Mouse (Mus musculus): ENCODE data around the gene Nr2f2. TPM values are rescaled to one million over a fixed set of nuclear protein-coding genes. Genes with fewer than 3 reads are reported as not detected.

The Nr2f2 gene
- polyA plus RNA-seq, 1 experiment from 2014 or later: 165 TPM

DNA sequence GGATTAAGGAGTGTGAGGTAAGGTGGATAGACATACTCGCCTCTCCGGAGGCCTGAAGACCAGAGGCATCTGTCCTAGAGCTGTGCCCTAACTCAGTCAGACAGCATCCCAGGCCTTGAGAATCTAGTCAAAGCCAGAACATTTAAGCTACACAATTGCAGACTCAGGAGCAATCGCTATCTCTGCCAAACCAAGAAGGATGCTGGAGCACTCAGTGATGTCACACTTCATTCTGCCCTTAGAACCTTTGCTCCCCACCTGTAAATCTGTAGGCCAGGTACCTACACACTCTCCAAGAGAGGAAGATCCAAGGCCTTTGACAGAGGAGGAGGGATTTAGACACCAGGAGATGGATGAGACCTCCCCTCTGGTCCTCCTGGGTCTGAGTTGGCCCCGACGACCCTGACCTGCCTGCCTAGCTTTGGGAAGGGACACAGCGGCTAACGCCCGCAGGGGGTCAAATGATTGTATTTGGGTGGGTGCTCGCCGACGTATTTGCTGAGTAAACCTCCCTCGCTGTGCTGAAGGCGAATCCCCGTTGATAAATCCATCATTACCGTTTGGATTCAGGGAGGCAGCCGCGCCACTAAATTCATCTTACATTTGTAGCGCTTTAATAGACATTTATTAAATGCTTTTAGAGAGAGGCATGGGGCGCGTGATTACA lies 19.5 kb downstream of the Nr2f2 start:
- ATAC-seq (ENCODE audit: low FRiP score, low TSS enrichment): no peak
- H3K4me1 ChIP-seq (ENCODE audit: insufficient read depth, low read length): peaks cover 74% of the 10 kb centered on the region
- 17% methylated on average over 20 of the region's 20 CpGs for WGBS

DNA sequence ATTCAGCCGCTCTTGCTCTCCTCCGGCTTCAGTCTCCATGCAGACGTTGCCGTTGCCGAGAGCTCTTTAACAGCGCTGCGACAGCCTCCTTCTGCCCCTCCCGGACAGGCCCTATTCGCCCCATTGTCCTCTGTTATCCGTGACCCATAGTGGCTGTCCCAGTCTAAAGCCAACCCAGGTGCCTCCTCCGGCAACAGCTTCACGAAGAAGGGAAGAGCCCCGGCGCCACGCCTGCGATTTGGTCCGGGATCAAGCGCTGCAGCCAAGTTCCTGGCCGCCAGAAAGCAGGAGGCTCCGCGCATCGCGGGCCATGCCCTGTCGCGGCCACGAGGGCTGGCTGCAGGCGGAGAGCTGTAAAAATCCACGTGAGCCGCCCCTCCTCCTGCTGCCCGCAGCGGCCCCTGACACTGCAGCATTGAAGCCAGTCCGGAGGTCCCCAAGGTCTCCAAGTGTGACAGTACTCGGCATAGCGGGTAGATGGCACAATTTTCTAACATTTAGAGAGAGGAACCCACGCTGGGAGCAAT lies 20.5 kb downstream of the Nr2f2 start:
- H3K27me3 ChIP-seq (ENCODE audit: insufficient read depth, low read length): no peaks in the 10 kb centered on the region
- peaks cover 6% of the 10 kb centered on the region; the same call in 1 of the 2 replicates for H3K36me3 ChIP-seq (ENCODE audit: insufficient read depth, low read length)
- WGBS: under 1% methylated on average over 35 of the region's 35 CpGs
- H3K4me3 ChIP-seq (ENCODE audit: low read length): peak overlapping the region; percentile 66
- H3K4me1 ChIP-seq (ENCODE audit: insufficient read depth, low read length): peaks cover 74% of the 10 kb centered on the region
- peak overlapping the region; percentile 86 for H3K4me2 ChIP-seq (replicated peaks; ENCODE audit: low read depth, low read length)
- no peaks in the 10 kb centered on the region for H3K9me3 ChIP-seq (ENCODE audit: low read length)
- H3K27ac ChIP-seq (ENCODE audit: low read length): peak overlapping the region; percentile 92
- peak overlapping the region; percentile 66 for H3K9ac ChIP-seq (replicated peaks; ENCODE audit: low read length)
- ATAC-seq (ENCODE audit: low FRiP score, low TSS enrichment): peak; percentile 69

More for the DNA sequence above, 19.5 kb downstream of the Nr2f2 start:
- peak overlapping the region; percentile 92 for H3K27ac ChIP-seq (ENCODE audit: low read length)
- peak overlapping the region; percentile 86 for H3K4me2 ChIP-seq (replicated peaks; ENCODE audit: low read depth, low read length)
- peak overlapping the region; percentile 66 for H3K4me3 ChIP-seq (ENCODE audit: low read length)
- H3K9me3 ChIP-seq (ENCODE audit: low read length): no peaks in the 10 kb centered on the region
- peak overlapping the region; percentile 81 for H3K9ac ChIP-seq (replicated peaks; ENCODE audit: low read length)
- H3K27me3 ChIP-seq (ENCODE audit: insufficient read depth, low read length): no peaks in the 10 kb centered on the region
- H3K36me3 ChIP-seq (ENCODE audit: insufficient read depth, low read length): peaks cover 6% of the 10 kb centered on the region; the same call in 1 of the 2 replicates

DNA sequence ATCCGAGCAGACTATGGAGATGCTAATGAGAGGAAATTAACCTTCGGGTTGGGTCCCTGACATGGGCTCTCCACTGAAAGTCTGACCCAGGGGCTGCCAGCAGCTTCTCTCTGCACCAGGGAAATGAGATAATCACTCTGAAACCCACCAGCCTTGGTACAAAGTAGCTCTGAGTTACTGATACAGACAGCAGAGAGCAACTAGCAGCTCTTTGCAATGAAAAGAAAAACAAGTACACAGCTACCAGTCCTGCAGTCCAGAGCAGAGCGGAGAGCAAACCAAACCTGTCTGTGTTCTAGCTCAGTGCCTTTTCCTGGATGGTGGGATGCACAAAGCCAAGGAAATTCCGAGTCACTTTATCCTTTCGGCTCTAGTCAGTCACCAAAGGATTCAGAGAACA lies 23.1 kb downstream of the Nr2f2 start:
- Histone ChIP-seq H3K36me3 (ENCODE audit: insufficient read depth, low read length) (peaks cover 6% of the 10 kb centered on the region; the same call in 1 of the 2 replicates), H3K4me1 (ENCODE audit: insufficient read depth, low read length) (peaks cover 59% of the 10 kb centered on the region)
- WGBS: 25% methylated on average over 5 of the region's 5 CpGs

DNA sequence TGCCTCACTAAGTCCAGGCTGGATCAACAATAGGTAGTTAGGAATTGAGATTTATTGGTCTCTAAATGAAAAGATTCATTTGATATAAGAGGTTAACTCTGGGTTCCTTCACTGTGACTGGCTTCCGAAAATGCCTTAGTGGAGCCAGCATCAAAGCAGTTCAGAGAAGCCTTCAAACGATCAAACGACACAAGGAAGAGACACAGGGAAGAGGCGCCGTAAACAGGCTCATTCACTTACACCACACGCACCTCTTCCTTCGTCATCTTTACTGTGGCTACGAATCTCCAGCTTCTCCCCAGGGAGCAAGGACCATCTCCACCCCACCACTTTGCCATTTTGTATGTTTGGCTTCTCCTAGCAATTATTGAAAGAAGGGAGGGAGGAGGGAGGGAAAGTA lies 23.8 kb downstream of the Nr2f2 start:
- WGBS: 19% methylated on average over 8 of the region's 8 CpGs

More for the DNA sequence above, 23.1 kb downstream of the Nr2f2 start:
- no peaks in the 10 kb centered on the region for H3K9me3 ChIP-seq (ENCODE audit: low read length)
- H3K9ac ChIP-seq (replicated peaks; ENCODE audit: low read length): no peak overlapping the region
- peak overlapping the region; percentile 46 for H3K27ac ChIP-seq (ENCODE audit: low read length)
- H3K4me2 ChIP-seq (replicated peaks; ENCODE audit: low read depth, low read length): no peak overlapping the region
- no peak for ATAC-seq (ENCODE audit: low FRiP score, low TSS enrichment)
- H3K27me3 ChIP-seq (ENCODE audit: insufficient read depth, low read length): peaks cover 3% of the 10 kb centered on the region; the same call in 1 of the 2 replicates
- H3K4me3 ChIP-seq (ENCODE audit: low read length): no peak overlapping the region

DNA sequence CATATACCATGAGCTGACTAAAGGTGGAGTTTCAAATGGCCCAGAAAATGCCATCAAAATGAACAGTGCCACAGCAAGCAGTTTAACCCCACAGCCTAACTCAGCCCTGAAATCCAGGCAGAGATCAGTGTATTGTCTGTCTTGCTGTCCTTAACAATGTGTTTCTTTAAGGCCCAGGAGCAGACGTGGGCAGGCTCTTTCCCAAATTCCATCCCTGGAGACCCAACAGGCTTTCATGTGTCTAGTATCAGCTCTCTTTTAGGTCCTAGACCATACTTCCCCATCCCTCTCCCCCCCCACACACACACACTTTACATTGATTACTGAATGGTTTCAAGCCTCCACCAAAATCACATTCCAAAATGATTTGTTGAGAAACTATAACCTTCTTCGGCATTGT lies 24.5 kb downstream of the Nr2f2 start:
- Histone ChIP-seq H3K9me3 (ENCODE audit: low read length) (no peaks in the 10 kb centered on the region), H3K27me3 (ENCODE audit: insufficient read depth, low read length) (peaks cover 3% of the 10 kb centered on the region; the same call in 1 of the 2 replicates), H3K4me3 (ENCODE audit: low read length) (no peak overlapping the region), H3K36me3 (ENCODE audit: insufficient read depth, low read length) (peaks cover 6% of the 10 kb centered on the region; the same call in 1 of the 2 replicates), H3K4me2 (replicated peaks; ENCODE audit: low read depth, low read length) (no peak overlapping the region), H3K9ac (replicated peaks; ENCODE audit: low read length) (no peak overlapping the region), H3K4me1 (ENCODE audit: insufficient read depth, low read length) (peaks cover 58% of the 10 kb centered on the region), H3K27ac (ENCODE audit: low read length) (no peak overlapping the region)
- ATAC-seq (ENCODE audit: low FRiP score, low TSS enrichment): no peak
- WGBS: 33% methylated on average over 2 of the region's 2 CpGs

More for the DNA sequence above, 23.8 kb downstream of the Nr2f2 start:
- Histone ChIP-seq H3K4me3 (ENCODE audit: low read length) (no peak overlapping the region), H3K36me3 (ENCODE audit: insufficient read depth, low read length) (peaks cover 6% of the 10 kb centered on the region; the same call in 1 of the 2 replicates), H3K9me3 (ENCODE audit: low read length) (no peaks in the 10 kb centered on the region), H3K9ac (replicated peaks; ENCODE audit: low read length) (no peak overlapping the region), H3K4me1 (ENCODE audit: insufficient read depth, low read length) (peaks cover 59% of the 10 kb centered on the region), H3K27me3 (ENCODE audit: insufficient read depth, low read length) (peaks cover 3% of the 10 kb centered on the region; the same call in 1 of the 2 replicates), H3K27ac (ENCODE audit: low read length) (peak overlapping the region; percentile 46), H3K4me2 (replicated peaks; ENCODE audit: low read depth, low read length) (no peak overlapping the region)
- ATAC-seq (ENCODE audit: low FRiP score, low TSS enrichment): no peak

DNA sequence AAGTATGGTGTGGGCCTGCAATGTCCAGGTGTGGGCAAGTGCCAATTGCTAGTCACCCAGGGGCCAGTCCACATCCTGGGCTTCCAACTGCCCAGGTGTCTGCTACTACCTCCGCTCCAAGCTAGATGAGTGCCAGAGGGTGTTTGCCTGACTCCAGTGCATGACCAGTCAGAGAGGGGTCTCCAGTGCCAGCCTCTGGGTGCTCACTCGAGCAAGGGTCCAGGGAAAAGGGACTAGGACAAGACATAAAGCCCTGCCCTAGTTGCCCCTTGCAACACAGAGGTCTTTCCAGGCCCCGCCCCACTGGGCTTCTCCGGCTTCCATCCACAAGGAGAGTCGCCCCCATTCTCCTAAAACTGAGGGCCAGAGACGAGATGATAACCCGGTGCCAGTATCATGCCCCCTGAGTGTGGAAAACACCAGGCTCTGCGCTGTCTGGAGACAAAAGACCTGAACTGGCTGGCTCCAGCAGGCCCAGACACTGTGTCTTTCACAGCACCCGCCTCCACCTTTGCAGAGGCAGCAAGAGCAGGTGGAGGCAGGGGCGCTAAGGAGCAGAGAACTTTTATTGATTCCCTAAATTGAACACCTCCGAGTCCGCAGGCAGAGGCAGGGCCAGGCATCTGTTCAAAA lies 26.4 kb downstream of the Nr2f2 start:
- H3K9me3 ChIP-seq (ENCODE audit: low read length): no peaks in the 10 kb centered on the region
- no peak overlapping the region for H3K27ac ChIP-seq (ENCODE audit: low read length)
- no peak for ATAC-seq (ENCODE audit: low FRiP score, low TSS enrichment)
- no peak overlapping the region for H3K4me3 ChIP-seq (ENCODE audit: low read length)
- no peak overlapping the region for H3K4me2 ChIP-seq (replicated peaks; ENCODE audit: low read depth, low read length)
- no peak overlapping the region for H3K9ac ChIP-seq (replicated peaks; ENCODE audit: low read length)
- 39% methylated on average over 12 of the region's 12 CpGs for WGBS
- H3K36me3 ChIP-seq (ENCODE audit: insufficient read depth, low read length): peaks cover 6% of the 10 kb centered on the region; the same call in 1 of the 2 replicates
- H3K27me3 ChIP-seq (ENCODE audit: insufficient read depth, low read length): peaks cover 3% of the 10 kb centered on the region; the same call in 1 of the 2 replicates
- H3K4me1 ChIP-seq (ENCODE audit: insufficient read depth, low read length): peaks cover 39% of the 10 kb centered on the region

DNA sequence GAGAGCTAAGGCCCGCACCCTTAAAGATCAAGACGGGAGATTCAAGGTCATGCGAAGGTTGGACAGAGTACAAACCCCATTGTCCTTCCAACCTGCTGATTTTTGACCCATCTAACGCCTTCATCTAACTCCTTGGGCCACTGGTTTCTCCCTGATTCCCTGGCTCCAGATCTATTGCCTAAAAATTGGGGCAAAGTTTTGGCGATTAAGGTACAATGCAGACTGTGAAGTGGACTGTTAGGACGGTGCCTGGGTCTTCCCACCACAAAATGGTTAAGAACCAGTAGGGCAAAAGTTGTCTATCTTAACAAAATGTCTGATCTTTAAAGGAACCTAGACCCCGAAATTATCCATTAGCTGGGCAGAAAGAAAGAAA lies 28.3 kb downstream of the Nr2f2 start:
- peak overlapping the region; percentile 45 for H3K4me3 ChIP-seq (ENCODE audit: low read length)
- peak overlapping the region; percentile 62 for H3K4me2 ChIP-seq (replicated peaks; ENCODE audit: low read depth, low read length)
- H3K9me3 ChIP-seq (ENCODE audit: low read length): no peaks in the 10 kb centered on the region
- peak overlapping the region; percentile 68; the same call in 1 of the 2 replicates for H3K9ac ChIP-seq (replicated peaks; ENCODE audit: low read length)
- WGBS: 21% methylated on average over 7 of the region's 7 CpGs
- H3K27ac ChIP-seq (ENCODE audit: low read length): peak overlapping the region; percentile 83
- peaks cover 3% of the 10 kb centered on the region; the same call in 1 of the 2 replicates for H3K27me3 ChIP-seq (ENCODE audit: insufficient read depth, low read length)
- peaks cover 6% of the 10 kb centered on the region; the same call in 1 of the 2 replicates for H3K36me3 ChIP-seq (ENCODE audit: insufficient read depth, low read length)
- peaks cover 36% of the 10 kb centered on the region for H3K4me1 ChIP-seq (ENCODE audit: insufficient read depth, low read length)
- no peak for ATAC-seq (ENCODE audit: low FRiP score, low TSS enrichment)

DNA sequence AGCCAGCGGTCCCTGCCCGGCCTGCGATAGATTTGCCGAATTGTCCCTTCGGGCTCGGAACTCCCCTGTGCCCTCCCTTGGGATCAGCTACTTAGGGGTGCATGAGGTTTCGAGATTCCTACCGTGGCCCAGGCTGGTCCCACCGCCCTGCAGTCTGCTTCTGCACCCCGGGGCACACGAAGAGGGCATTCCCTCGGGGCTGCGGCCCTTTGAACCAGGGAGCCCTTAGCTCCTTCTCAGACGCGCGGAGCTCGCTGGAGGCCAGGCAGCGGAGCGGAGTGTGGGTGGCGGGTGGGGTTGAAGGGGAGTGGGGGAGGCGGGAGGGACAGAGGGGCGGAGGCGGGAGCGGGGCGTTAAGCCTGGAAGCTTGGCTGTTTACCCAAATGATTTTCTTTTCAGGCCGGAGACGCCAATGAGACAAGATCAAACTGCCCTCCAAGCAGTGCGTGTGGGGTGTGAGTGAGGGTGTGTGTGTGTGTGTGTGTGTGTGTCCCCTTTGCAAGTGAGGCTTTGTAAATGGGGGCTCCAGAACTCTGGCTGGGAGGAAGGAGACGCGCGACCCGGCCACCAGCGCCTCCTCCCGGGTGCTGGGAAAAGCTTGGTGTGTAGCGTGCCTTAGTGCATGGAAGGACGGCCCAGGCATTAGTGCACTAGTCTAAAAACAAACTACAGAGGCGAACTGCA lies 28.8 kb downstream of the Nr2f2 start:
- WGBS: 5% methylated on average over 37 of the region's 37 CpGs
- Histone ChIP-seq H3K9ac (replicated peaks; ENCODE audit: low read length) (peak overlapping the region; percentile 68), H3K27ac (ENCODE audit: low read length) (peak overlapping the region; percentile 83), H3K4me2 (replicated peaks; ENCODE audit: low read depth, low read length) (peak overlapping the region; percentile 62), H3K4me1 (ENCODE audit: insufficient read depth, low read length) (peaks cover 35% of the 10 kb centered on the region), H3K4me3 (ENCODE audit: low read length) (peak overlapping the region; percentile 45), H3K36me3 (ENCODE audit: insufficient read depth, low read length) (peaks cover 6% of the 10 kb centered on the region; the same call in 1 of the 2 replicates), H3K9me3 (ENCODE audit: low read length) (no peaks in the 10 kb centered on the region), H3K27me3 (ENCODE audit: insufficient read depth, low read length) (peaks cover 5% of the 10 kb centered on the region; the same call in 1 of the 2 replicates)
- ATAC-seq (ENCODE audit: low FRiP score, low TSS enrichment): peak; percentile 52

DNA sequence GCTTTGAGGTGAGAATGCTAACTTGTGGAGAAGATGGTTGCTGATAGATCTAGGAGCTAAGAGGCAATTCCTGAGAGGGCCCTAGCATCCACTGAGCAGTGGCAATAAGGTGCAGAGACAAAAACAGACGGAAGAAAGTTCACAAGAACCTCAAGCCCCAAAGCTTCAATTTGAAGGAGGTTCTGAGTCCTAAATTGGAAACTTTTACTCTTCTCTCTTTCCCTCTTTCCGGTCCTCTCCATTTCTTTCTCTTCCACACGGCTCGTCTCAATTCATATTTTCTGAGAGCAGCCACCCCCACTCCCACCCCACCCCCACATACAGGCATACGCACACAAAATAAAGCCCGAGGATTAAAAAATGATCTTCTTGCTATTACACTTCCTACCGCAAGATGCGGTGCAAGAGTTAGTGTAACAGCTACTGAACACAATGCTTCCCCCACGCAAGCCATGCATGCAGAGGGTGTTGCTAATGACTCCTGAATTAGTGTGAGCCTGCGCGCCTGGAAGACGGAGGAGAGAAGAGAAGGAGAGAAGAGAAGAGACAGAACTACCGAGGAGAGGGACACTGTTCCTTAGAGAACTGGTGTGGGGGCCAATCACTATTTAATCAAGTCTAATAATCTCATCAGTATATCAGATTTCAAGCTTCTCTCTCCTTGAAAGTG lies 29.8 kb downstream of the Nr2f2 start:
- Histone ChIP-seq H3K36me3 (ENCODE audit: insufficient read depth, low read length) (peaks cover 6% of the 10 kb centered on the region; the same call in 1 of the 2 replicates), H3K27me3 (ENCODE audit: insufficient read depth, low read length) (peaks cover 5% of the 10 kb centered on the region; the same call in 1 of the 2 replicates), H3K9ac (replicated peaks; ENCODE audit: low read length) (0 out of 2 replicates have a peak overlapping the region, but pooled peaks have one; percentile 2), H3K4me2 (replicated peaks; ENCODE audit: low read depth, low read length) (peak overlapping the region; percentile 62), H3K4me3 (ENCODE audit: low read length) (peak overlapping the region; percentile 45; the same call in 1 of the 2 replicates), H3K9me3 (ENCODE audit: low read length) (no peaks in the 10 kb centered on the region), H3K27ac (ENCODE audit: low read length) (no peak overlapping the region), H3K4me1 (ENCODE audit: insufficient read depth, low read length) (peaks cover 41% of the 10 kb centered on the region)
- 25% methylated on average over 13 of the region's 13 CpGs for WGBS
- ATAC-seq (ENCODE audit: low FRiP score, low TSS enrichment): no peak
